Mouse (Mus musculus): ENCODE measurements around the gene Zmym5.

- TF ChIP-seq NRF1 (IDR thresholded peaks at IDR 0.05; ENCODE audit: low read depth, low read length), result no peak
- TF ChIP-seq EP300 (IDR thresholded peaks at IDR 0.05; ENCODE audit: low read length), result no peak
- no peak for TF ChIP-seq IRF4 (IDR thresholded peaks at IDR 0.05; ENCODE audit: low read depth, low read length)
- no peak for TF ChIP-seq POLR2A (IDR thresholded peaks at IDR 0.05; ENCODE audit: low read depth, low read length)
- TF ChIP-seq ZMIZ1 (IDR thresholded peaks at IDR 0.05; ENCODE audit: low read depth, low read length), result no peak
- no peak for TF ChIP-seq POLR2AphosphoS2 (IDR thresholded peaks at IDR 0.05; ENCODE audit: low read depth, low read length)
- no peak for TF ChIP-seq MAZ (IDR thresholded peaks at IDR 0.05; ENCODE audit: low read depth, low read length)
- no peak for TF ChIP-seq MAX (IDR thresholded peaks at IDR 0.05; ENCODE audit: low read length)
- TF ChIP-seq ZKSCAN1 (IDR thresholded peaks at IDR 0.05; ENCODE audit: borderline replicate concordance, low read depth, low read length), result no peak
- no peak for TF ChIP-seq ZC3H11A (IDR thresholded peaks at IDR 0.05; ENCODE audit: low read depth, low read length)
- no peak for TF ChIP-seq CTCF (conservative IDR thresholded peaks at IDR 0.05 in 1 of 2, IDR thresholded peaks at IDR 0.05 in 1 of 2; ENCODE audit: low read depth in 2 of 2, low read length in 2 of 2)
- TF ChIP-seq SIN3A (IDR thresholded peaks at IDR 0.05; ENCODE audit: low read length), result no peak
- no peak for TF ChIP-seq USF1 (IDR thresholded peaks at IDR 0.05; ENCODE audit: low read depth, low read length)
- no peak for TF ChIP-seq USF2 (conservative IDR thresholded peaks at IDR 0.05; ENCODE audit: low read depth, low read length)
These were observed 33.0 kb upstream of the Zmym5 start for GRCm38 (mm10) chr14:56844507-56844906.

Measured in CH12.LX (cell line).